Mouse (Mus musculus): ENCODE results near the gene Rbsn.

The Rbsn gene

GRCm38 (mm10) chr6:92214773-92215449 lies at the start of gene Rbsn:
Gene Rbsn (minus strand): TSS chr6:92214925.
- DNase-seq (ENCODE audit: low spot score in 2 of 2), result peak; percentile 91 to 93

- no peak for DNase-seq (ENCODE audit: low spot score in 2 of 2)
These were observed 46.6 kb upstream of the Rbsn start for GRCm38 (mm10) chr6:92261162-92261843.

GRCm38 (mm10) chr6:92255346-92255745 lies 40.6 kb upstream of the Rbsn start:
- no peak for DNase-seq (ENCODE audit: low spot score in 2 of 2)

- DNase-seq (ENCODE audit: low spot score in 2 of 2), result no peak
These were observed 38.6 kb upstream of the Rbsn start for GRCm38 (mm10) chr6:92253253-92253870.

- DNase-seq (ENCODE audit: low spot score in 2 of 2), result no peak
These were observed 32.6 kb upstream of the Rbsn start for GRCm38 (mm10) chr6:92247215-92247919.

- DNase-seq (ENCODE audit: low spot score in 2 of 2), result no peak
These were observed 31.6 kb upstream of the Rbsn start for GRCm38 (mm10) chr6:92246335-92246734.

- no peak for DNase-seq (ENCODE audit: low spot score in 2 of 2)
These were observed 29.9 kb upstream of the Rbsn start, which contains the start of gene Trh for GRCm38 (mm10) chr6:92244591-92244990. Gene Trh (minus strand): TSS chr6:92244650.

- peak; percentile 29 to 30 for DNase-seq (ENCODE audit: low spot score in 2 of 2)
These were observed 26.6 kb upstream of the Rbsn start for GRCm38 (mm10) chr6:92241178-92241906.

GRCm38 (mm10) chr6:92235036-92235435 lies 20.3 kb upstream of the Rbsn start:
- DNase-seq (ENCODE audit: low spot score in 2 of 2), result no peak

GRCm38 (mm10) chr6:92231762-92232161 lies 17.0 kb upstream of the Rbsn start:
- DNase-seq (ENCODE audit: low spot score in 2 of 2), result no peak

- DNase-seq (ENCODE audit: low spot score in 2 of 2), result no peak
These were observed 16.6 kb upstream of the Rbsn start for GRCm38 (mm10) chr6:92231356-92231755.

- DNase-seq (ENCODE audit: low spot score in 2 of 2), result no peak
These were observed 14.9 kb upstream of the Rbsn start for GRCm38 (mm10) chr6:92229586-92229985.

GRCm38 (mm10) chr6:92229103-92229502 lies 14.4 kb upstream of the Rbsn start:
- DNase-seq (ENCODE audit: low spot score in 2 of 2), result no peak

GRCm38 (mm10) chr6:92224981-92225380 lies 10.3 kb upstream of the Rbsn start:
- DNase-seq (ENCODE audit: low spot score in 2 of 2), result peak; percentile 8 to 22

GRCm38 (mm10) chr6:92222021-92222420 lies 7.3 kb upstream of the Rbsn start:
- no peak for DNase-seq (ENCODE audit: low spot score in 2 of 2)

- DNase-seq (ENCODE audit: low spot score in 2 of 2), result no peak
These were observed 6.9 kb upstream of the Rbsn start for GRCm38 (mm10) chr6:92221604-92222003.

GRCm38 (mm10) chr6:92219445-92219844 lies 4.7 kb upstream of the Rbsn start:
- peak; percentile 26 to 33 for DNase-seq (ENCODE audit: low spot score in 2 of 2)

GRCm38 (mm10) chr6:92214055-92214772 lies 511 bp downstream of the Rbsn start:
- DNase-seq (ENCODE audit: low spot score in 2 of 2), result no peak

GRCm38 (mm10) chr6:92199414-92199813 lies 15.3 kb downstream of the Rbsn start:
- no peak for DNase-seq (ENCODE audit: low spot score in 2 of 2)

GRCm38 (mm10) chr6:92184178-92184577 lies 30.5 kb downstream of the Rbsn start:
- no peak for DNase-seq (ENCODE audit: low spot score in 2 of 2)

- peak; percentile 67 to 69 for DNase-seq (ENCODE audit: low spot score in 2 of 2)
These were observed 31.0 kb downstream of the Rbsn start, which contains the start of gene Mrps25 for GRCm38 (mm10) chr6:92183621-92184131. Gene Mrps25 (minus strand): TSS chr6:92184033.
